Mouse (Mus musculus): ENCODE data around the gene Ankrd55.

GRCm38 (mm10) chr13:112390206-112390605, 102.0 kb downstream of the Ankrd55 start:
- TF ChIP-seq GATA1 (IDR thresholded peaks at IDR 0.05; ENCODE audit: low read length) (no peak), TAL1 (IDR thresholded peaks at IDR 0.05; ENCODE audit: low read length) (no peak)

Measured in erythroblast, embryonic 14.5 days (primary cell).